In the genomic region with DNA sequence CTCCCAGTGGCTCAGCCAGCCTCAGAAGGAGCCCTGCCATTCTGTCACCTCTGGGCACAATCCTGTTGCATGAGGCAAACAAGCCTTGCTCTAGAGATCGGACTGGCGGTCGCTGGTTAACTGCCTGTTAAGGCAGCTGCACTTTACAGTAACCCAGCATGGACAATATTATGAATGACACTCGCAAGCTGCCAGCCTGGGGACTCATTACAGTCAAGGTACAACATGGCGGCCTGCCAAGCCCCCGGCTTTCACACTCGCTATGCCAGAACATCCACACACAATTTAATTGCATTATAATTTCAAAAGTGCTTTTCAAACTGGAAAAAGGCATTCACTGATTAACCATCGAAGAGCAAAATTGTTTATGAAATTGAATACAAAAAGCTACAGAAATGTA, we compare ENCODE assay signal across 12 mouse cellular contexts.
DNase-seq lines count a peak whose midpoint lies in the region; ATAC-seq and TF ChIP-seq lines count a peak whose summit lies in the region.
"Had no signal": no experiment of that assay in that cellular context is flagged by ENCODE, and none has a peak within 500 bp of the region (broad histone marks: within the 10 kb centered on the region; RNA-seq: fewer than 3 reads in every experiment).

No protein-coding gene starts in this region.

- TF ChIP-seq CTCF in cerebellum, adult 2 months (IDR thresholded peaks at IDR 0.05; ENCODE audit: borderline replicate concordance, insufficient read depth, low read depth, low read length): no peak
- no peak for TF ChIP-seq CTCF in hindbrain, postnatal 0 days (IDR thresholded peaks at IDR 0.05; ENCODE audit: low read depth)

- no peak for TF ChIP-seq POLR2A in cerebellum, adult 2 months (IDR thresholded peaks at IDR 0.05; ENCODE audit: borderline replicate concordance, insufficient read depth, low read length)

- WGBS in cerebellum, adult 2 months: 24% methylated on average over 8 of the region's 8 CpGs
- 20% methylated on average over 8 of the region's 8 CpGs for WGBS in hindbrain, postnatal 0 days

- peaks cover 19% of the 10 kb centered on the region for H3K4me1 ChIP-seq in cerebellum, adult 2 months (ENCODE audit: control insufficient read depth, insufficient read depth, low read length)
- H3K4me1 ChIP-seq in hindbrain, postnatal 0 days (ENCODE audit: insufficient read depth, low read length): peaks cover 30% of the 10 kb centered on the region

- peak; percentile 32 to 43 for DNase-seq in layer of hippocampus, postnatal 10 days (ENCODE audit: low spot score in 2 of 2)
- no peak for DNase-seq in layer of hippocampus, adult 9-10 months (ENCODE audit: low spot score)
- DNase-seq in cerebellum, adult 2 months: peak; percentile 46 to 49
- DNase-seq in cerebellum, postnatal 25 days: peak; percentile 55 to 71
- peak; percentile 79 for DNase-seq in hindbrain, postnatal 0 days (ENCODE audit: low spot score)
- DNase-seq in ovary, postnatal 10 days (ENCODE audit: low spot score): no peak
- DNase-seq in heart, postnatal 36 days: no peak
- no peak for DNase-seq in frontal cortex, adult 2 months (ENCODE audit: extremely low spot score in 1 of 2, low spot score in 1 of 2)
- DNase-seq: adrenal gland, postnatal 36 days had no signal

- peak; percentile 45 for ATAC-seq in hindbrain, postnatal 0 days
- ATAC-seq: inflammation-experienced regulatory T-cells, adult 6 months had no signal

- H3K27ac ChIP-seq in cerebellum, adult 2 months (ENCODE audit: insufficient read depth, low read length): no peak overlapping the region
- H3K27ac ChIP-seq in hindbrain, postnatal 0 days: peak overlapping the region; percentile 75; the same call in 1 of the 2 replicates
- H3K27ac ChIP-seq: macrophage; stomach, embryonic 15.5 days had no signal

- H3K27me3 ChIP-seq in cerebellum, adult 2 months (ENCODE audit: control insufficient read depth, insufficient read depth, low read length): no peaks in the 10 kb centered on the region
- H3K27me3 ChIP-seq in hindbrain, postnatal 0 days (ENCODE audit: insufficient read depth, low read length): no peaks in the 10 kb centered on the region
- H3K27me3 ChIP-seq: stomach, embryonic 15.5 days had no signal

- peak overlapping the region; percentile 27; the same call in 1 of the 2 replicates for H3K4me2 ChIP-seq in hindbrain, postnatal 0 days (ENCODE audit: low read depth, low read length)
- H3K4me2 ChIP-seq: stomach, embryonic 15.5 days had no signal

- H3K9ac ChIP-seq in hindbrain, postnatal 0 days (replicated peaks; ENCODE audit: low read length): 0 out of 2 replicates have a peak overlapping the region, but pooled peaks have one; percentile 17
- H3K9ac ChIP-seq: stomach, embryonic 15.5 days had no signal

- intact Hi-C loops in heart, postnatal 36 days (cut with DNase I): no loop called here

- H3K36me3 ChIP-seq in hindbrain, postnatal 0 days (ENCODE audit: insufficient read depth, low read length): no peaks in the 10 kb centered on the region
- H3K36me3 ChIP-seq: stomach, embryonic 15.5 days had no signal

- no peak overlapping the region for H3K4me3 ChIP-seq in cerebellum, adult 2 months (replicated peaks; ENCODE audit: insufficient read depth, low read depth, low read length)
- no peak overlapping the region for H3K4me3 ChIP-seq in hindbrain, postnatal 0 days (ENCODE audit: low read length)
- H3K4me3 ChIP-seq: stomach, embryonic 15.5 days had no signal

- H3K9me3 ChIP-seq in hindbrain, postnatal 0 days (ENCODE audit: low read length): no peaks in the 10 kb centered on the region
- H3K9me3 ChIP-seq: stomach, embryonic 15.5 days had no signal

Comparison
In these comparisons a context has a peak if more than half of its experiments do, and no peak if none do; other contexts are left out.
1. DNase-seq: peak in layer of hippocampus, postnatal 10 days (2 of 2), cerebellum, adult 2 months (2 of 2), cerebellum, postnatal 25 days (2 of 2) and hindbrain, postnatal 0 days (single experiment); none in layer of hippocampus, adult 9-10 months (single experiment), ovary, postnatal 10 days (single experiment), heart, postnatal 36 days (0 of 2) and frontal cortex, adult 2 months (0 of 2).